Mouse (Mus musculus) kidney, adult 2 months (tissue): Measurements from ENCODE around the gene Cct5. TPM values are rescaled to one million over a fixed set of nuclear protein-coding genes. Genes with fewer than 3 reads are reported as not detected.
A peak's percentile ranks its signal among the peaks of the same experiment; 100 is the strongest.
"Not testable (repeated sequence)": the region's sequence is repeated elsewhere in the genome, so short reads cannot be mapped to it uniquely, and the experiment has no call there.

ENCODE experiments used
- DNase-seq: peaks from one replicate; pipeline ENCODE4 v3.0.0; 2021
- H3K27ac ChIP-seq: fragments of 200-500 bp; 2 replicates; pipeline ENCODE4 v1.5.1; 2012; ENCODE audit warnings: low read depth, low read length, control low read depth, inconsistent platforms; ENCODE audit not compliant: insufficient read depth
- H3K27me3 ChIP-seq: fragments of 200-500 bp; replicated peaks from 2 replicates; pipeline ENCODE4 v1.6.1; 2012; ENCODE audit warnings: mild to moderate bottlenecking, moderate library complexity, low read length, inconsistent platforms; ENCODE audit not compliant: control insufficient read depth, insufficient read depth
- H3K36me3 ChIP-seq: fragments of 200-500 bp; 2 replicates; pipeline ENCODE4 v1.6.1; 2012; ENCODE audit warnings: mild to moderate bottlenecking, moderate library complexity, low read length, inconsistent platforms; ENCODE audit not compliant: control insufficient read depth, insufficient read depth
- H3K4me1 ChIP-seq: fragments of 200-500 bp; 2 replicates; pipeline ENCODE4 v1.6.1; 2011; ENCODE audit warnings: low read length; ENCODE audit not compliant: control insufficient read depth, insufficient read depth
- H3K4me3 ChIP-seq: fragments of 200-500 bp; 2 replicates; pipeline ENCODE4 v1.5.1; 2011; ENCODE audit warnings: mild to moderate bottlenecking, low read depth, low read length, control low read depth; ENCODE audit not compliant: insufficient read depth
- CTCF ChIP-seq: fragments of 200-500 bp; conservative IDR thresholded peaks from 2 replicates; pipeline ENCODE4 v1.5.1; 2011; ENCODE audit warnings: low read depth, mild to moderate bottlenecking, control low read depth, low read length, moderate library complexity, mixed read lengths; ENCODE audit not compliant: insufficient read depth, insufficient read length
- POLR2A ChIP-seq: fragments of 200-500 bp; IDR thresholded peaks from one replicate; pipeline ENCODE4 v1.6.1; 2011; ENCODE audit warnings: low read depth, low read length, control low read depth
- WGBS: fragments of 180-500 bp; shearing (Covaris S2); methylation state at CpG from one replicate; pipeline ENCODE4 v1.1.7; 2018; 5-methylcytosine and 5-hydroxymethylcytosine counted together
- polyA plus RNA-seq: library from polyadenylated mRNA; depleted of rRNA; stranded (reverse); fragments of >200 nt; gene quantifications from 2 replicates; pipeline ENCODE4 v1.2.3, GENCODE M21; 2012

Gene Cct5
- polyA plus RNA-seq, 1 experiment = 102 TPM

GRCm38 (mm10) chr15:31586519-31586918, 15.1 kb downstream of the Cct5 start:
- 2% methylated on average over 4 of the region's 4 CpGs for WGBS
- H3K4me1 ChIP-seq = peaks cover 9% of the 10 kb centered on the region; the same call in 1 of the 2 replicates
- peak; percentile 92 for DNase-seq
- no peak overlapping the region for H3K27ac ChIP-seq
- H3K4me3 ChIP-seq = no peak overlapping the region
- peaks cover 2% of the 10 kb centered on the region; the same call in 1 of the 2 replicates for H3K36me3 ChIP-seq
- peak; percentile 99 for TF ChIP-seq CTCF
- no peak for TF ChIP-seq POLR2A
- H3K27me3 ChIP-seq = no peaks in the 10 kb centered on the region

- Histone ChIP-seq H3K4me1 (peaks cover 12% of the 10 kb centered on the region; the same call in 1 of the 2 replicates), H3K36me3 (peaks cover 2% of the 10 kb centered on the region; the same call in 1 of the 2 replicates), H3K27ac (no peak overlapping the region), H3K4me3 (no peak overlapping the region), H3K27me3 (no peaks in the 10 kb centered on the region)
- TF ChIP-seq CTCF = no peak
- no peak for TF ChIP-seq POLR2A
- 66% methylated on average over 5 of the region's 5 CpGs for WGBS
- DNase-seq = no peak
These were observed 15.5 kb downstream of the Cct5 start for GRCm38 (mm10) chr15:31586088-31586487.

GRCm38 (mm10) chr15:31585238-31585637, 16.4 kb downstream of the Cct5 start:
- DNase-seq = no peak
- Histone ChIP-seq H3K4me1 (peaks cover 12% of the 10 kb centered on the region; the same call in 1 of the 2 replicates), H3K36me3 (peaks cover 2% of the 10 kb centered on the region; the same call in 1 of the 2 replicates), H3K27ac (no peak overlapping the region), H3K4me3 (no peak overlapping the region), H3K27me3 (no peaks in the 10 kb centered on the region)
- TF ChIP-seq CTCF (no peak), POLR2A (no peak)
- WGBS = 76% methylated on average over 7 of the region's 7 CpGs

GRCm38 (mm10) chr15:31583304-31584085, 18.1 kb downstream of the Cct5 start:
- H3K4me3 ChIP-seq = no peak overlapping the region
- TF ChIP-seq CTCF (no peak), POLR2A (no peak)
- peak; percentile 70 for DNase-seq
- H3K4me1 ChIP-seq = peaks cover 6% of the 10 kb centered on the region; the same call in 1 of the 2 replicates
- H3K36me3 ChIP-seq = peaks cover 2% of the 10 kb centered on the region; the same call in 1 of the 2 replicates
- no peak overlapping the region; the same call in 1 of the 2 replicates for H3K27ac ChIP-seq
- no peaks in the 10 kb centered on the region for H3K27me3 ChIP-seq
- 75% methylated on average over 13 of the region's 13 CpGs for WGBS

GRCm38 (mm10) chr15:31581086-31581485, 20.5 kb downstream of the Cct5 start:
- H3K27ac ChIP-seq = peak overlapping the region; percentile 39
- DNase-seq = peak; percentile 77
- not testable (repeated sequence) for H3K27me3 ChIP-seq, H3K36me3 ChIP-seq, H3K4me1 ChIP-seq, H3K4me3 ChIP-seq
- 73% methylated on average over 2 of the region's 2 CpGs for WGBS

- H3K4me3 ChIP-seq = no peak overlapping the region
- no peak for DNase-seq
- no peaks in the 10 kb centered on the region for H3K36me3 ChIP-seq
- H3K27ac ChIP-seq = no peak overlapping the region
- peaks cover 5% of the 10 kb centered on the region; the same call in 1 of the 2 replicates for H3K4me1 ChIP-seq
- H3K27me3 ChIP-seq = no peaks in the 10 kb centered on the region
- WGBS = 63% methylated on average over 5 of the region's 5 CpGs
- no peak for TF ChIP-seq POLR2A
- TF ChIP-seq CTCF = no peak
These were observed 25.5 kb downstream of the Cct5 start for GRCm38 (mm10) chr15:31576076-31576475.

DNA sequence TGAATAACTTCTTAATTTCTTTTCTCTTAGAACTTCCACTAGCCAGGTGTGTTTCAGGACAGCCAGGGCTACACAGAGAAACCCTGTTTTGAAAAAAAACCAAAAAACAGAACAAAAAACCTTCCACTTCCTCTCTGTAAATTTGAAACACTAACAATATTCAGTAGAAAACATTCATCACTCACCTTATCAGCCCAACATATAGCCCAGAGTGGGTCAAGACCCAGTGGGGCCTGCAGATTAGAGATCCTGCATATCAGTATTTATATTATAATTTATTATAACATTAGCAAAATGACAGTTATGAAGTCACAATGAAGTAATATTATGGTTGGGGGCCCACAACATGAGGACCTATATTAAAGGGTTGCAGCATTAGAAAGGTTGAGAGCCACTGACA, 27.9 kb downstream of the Cct5 start:
- DNase-seq = no peak
- no peak overlapping the region for H3K4me3 ChIP-seq
- no peaks in the 10 kb centered on the region for H3K36me3 ChIP-seq
- H3K27me3 ChIP-seq = no peaks in the 10 kb centered on the region
- no peak for TF ChIP-seq POLR2A
- H3K4me1 ChIP-seq = peaks cover 18% of the 10 kb centered on the region
- H3K27ac ChIP-seq = no peak overlapping the region

DNA sequence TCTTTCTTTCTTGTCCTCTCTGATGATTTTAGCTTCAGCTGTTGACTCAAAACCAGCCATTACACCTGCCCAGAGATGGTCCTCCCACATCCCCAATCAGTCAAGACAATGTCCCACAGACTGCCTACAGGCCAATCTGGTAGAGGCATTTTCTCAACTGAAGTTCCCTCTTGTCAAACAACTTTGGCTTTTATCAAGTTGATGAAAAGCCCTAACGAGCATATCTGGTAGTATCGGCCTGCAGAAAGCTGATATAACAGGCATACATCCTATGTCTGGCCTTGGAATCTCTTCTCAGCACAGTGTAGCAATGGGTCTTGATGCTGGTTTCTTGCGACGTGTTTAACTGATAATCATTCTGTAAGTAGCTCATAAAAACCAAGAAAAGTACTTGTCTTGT, 28.3 kb downstream of the Cct5 start:
- peaks cover 18% of the 10 kb centered on the region for H3K4me1 ChIP-seq
- H3K36me3 ChIP-seq = no peaks in the 10 kb centered on the region
- H3K4me3 ChIP-seq = no peak overlapping the region
- H3K27me3 ChIP-seq = no peaks in the 10 kb centered on the region
- no peak overlapping the region for H3K27ac ChIP-seq
- TF ChIP-seq POLR2A (no peak), CTCF (no peak)
- no peak for DNase-seq
- WGBS = 89% methylated on average over 4 of the region's 4 CpGs
